Mouse (Mus musculus): Measurements from ENCODE around the gene Abtb1. TPM values are rescaled to one million over a fixed set of nuclear protein-coding genes. Genes with fewer than 3 reads are reported as not detected.

Abtb1 gene
- 10 to 100 TPM; 32.6 to 34.6 TPM for total RNA-seq (2021)
- long read RNA-seq, experiment 1, transcript Abtb1-201 (12 exons, 1,845 nt), result major isoform, 24 of 52 reads
- long read RNA-seq, experiment 1, partial matches to known transcripts, result 5 of 52 reads
- long read RNA-seq, experiment 1, other reads (novel, unspliced or antisense), result 22 of 52 reads
- long read RNA-seq, experiment 2, transcript Abtb1-201 (12 exons, 1,845 nt), result major isoform, 13 of 44 reads
- long read RNA-seq, experiment 2, partial matches to known transcripts, result 7 of 44 reads
- long read RNA-seq, experiment 2, other reads (novel, unspliced or antisense), result 24 of 44 reads

GRCm38 (mm10) chr6:88841781-88842689, at the start of gene Abtb1:
Gene Abtb1, minus strand, starts transcription at chr6:88841984.
- DNase-seq (ENCODE audit: low spot score in 2 of 2), result peak; percentile 98 to 99
- intact Hi-C loops (cut with DNase I), result no loop called here

GRCm38 (mm10) chr6:88890832-88891231, 49.0 kb upstream of the Abtb1 start:
- DNase-seq (ENCODE audit: low spot score in 2 of 2), result no peak
- intact Hi-C loops (cut with DNase I), result no loop called here

GRCm38 (mm10) chr6:88889410-88890042, 47.7 kb upstream of the Abtb1 start:
- DNase-seq (ENCODE audit: low spot score in 2 of 2), result no peak
- intact Hi-C loops (cut with DNase I), result no loop called here

GRCm38 (mm10) chr6:88886417-88886967, 44.7 kb upstream of the Abtb1 start:
- DNase-seq (ENCODE audit: low spot score in 2 of 2), result no peak
- intact Hi-C loops (cut with DNase I), result no loop called here

- intact Hi-C loops (cut with DNase I), result no loop called here
- no peak for DNase-seq (ENCODE audit: low spot score in 2 of 2)
These were observed 44.0 kb upstream of the Abtb1 start for GRCm38 (mm10) chr6:88885644-88886416.

- intact Hi-C loops (cut with DNase I), result no loop called here
- DNase-seq (ENCODE audit: low spot score in 2 of 2), result no peak
These were observed 42.9 kb upstream of the Abtb1 start for GRCm38 (mm10) chr6:88884690-88885089.

- intact Hi-C loops (cut with DNase I), result no loop called here
- no peak for DNase-seq (ENCODE audit: low spot score in 2 of 2)
These were observed 42.4 kb upstream of the Abtb1 start for GRCm38 (mm10) chr6:88884195-88884594.

GRCm38 (mm10) chr6:88881334-88881733, 39.5 kb upstream of the Abtb1 start:
- DNase-seq (ENCODE audit: low spot score in 2 of 2), result no peak

GRCm38 (mm10) chr6:88879471-88879870, 37.7 kb upstream of the Abtb1 start:
- intact Hi-C loops (cut with DNase I), result no loop called here
- DNase-seq (ENCODE audit: low spot score in 2 of 2), result peak in 1 of 2 experiments; percentile 51

More at GRCm38 (mm10) chr6:88881334-88881733, 39.5 kb upstream of the Abtb1 start:
- intact Hi-C loops (cut with DNase I), result no loop called here

GRCm38 (mm10) chr6:88874868-88875508, 33.2 kb upstream of the Abtb1 start, which contains the start of gene Podxl2:
Gene Podxl2, minus strand, starts transcription at chr6:88875044.
- intact Hi-C loops (cut with DNase I), result no loop called here
- peak; percentile 78 to 87 for DNase-seq (ENCODE audit: low spot score in 2 of 2)

GRCm38 (mm10) chr6:88873965-88874867, 32.4 kb upstream of the Abtb1 start:
- DNase-seq (ENCODE audit: low spot score in 2 of 2), result peak; percentile 45 to 56
- intact Hi-C loops (cut with DNase I), result no loop called here

GRCm38 (mm10) chr6:88872811-88873210, 31.0 kb upstream of the Abtb1 start:
- no peak for DNase-seq (ENCODE audit: low spot score in 2 of 2)
- intact Hi-C loops (cut with DNase I), result no loop called here

GRCm38 (mm10) chr6:88871546-88871945, 29.8 kb upstream of the Abtb1 start:
- intact Hi-C loops (cut with DNase I), result no loop called here

GRCm38 (mm10) chr6:88870594-88870993, 28.8 kb upstream of the Abtb1 start:
- intact Hi-C loops (cut with DNase I), result no loop called here
- DNase-seq (ENCODE audit: low spot score in 2 of 2), result no peak

More at GRCm38 (mm10) chr6:88871546-88871945, 29.8 kb upstream of the Abtb1 start:
- peak; percentile 73 for DNase-seq (ENCODE audit: low spot score in 2 of 2)

- peak; percentile 30 to 61 for DNase-seq (ENCODE audit: low spot score in 2 of 2)
- intact Hi-C loops (cut with DNase I), result no loop called here
These were observed 27.7 kb upstream of the Abtb1 start for GRCm38 (mm10) chr6:88869459-88869858.

- intact Hi-C loops (cut with DNase I), result no loop called here
- DNase-seq (ENCODE audit: low spot score in 2 of 2), result no peak
These were observed 23.9 kb upstream of the Abtb1 start for GRCm38 (mm10) chr6:88865704-88866103.

GRCm38 (mm10) chr6:88860914-88861313, 19.1 kb upstream of the Abtb1 start:
- peak in 1 of 2 experiments; percentile 84 for DNase-seq (ENCODE audit: low spot score in 2 of 2)
- intact Hi-C loops (cut with DNase I), result no loop called here

Measured in left cerebral cortex, postnatal 14 days (tissue).